Mouse (Mus musculus) layer of hippocampus, postnatal 25 days (tissue): Measurements from ENCODE around the gene Tmod4. TPM values are rescaled to one million over a fixed set of nuclear protein-coding genes. Genes with fewer than 3 reads are reported as not detected.

Experiments used
- DNase-seq, 2 experiments: peaks; one replicate each; pipeline ENCODE4 v3.0.0; 2022; ENCODE audit warnings: mixed read lengths in 2 of 2, low spot score in 1 of 2; ENCODE audit errors: extremely low spot score in 1 of 2
- microRNA-seq, 2 experiments: library from miRNA; unstranded; fragments of <30 nt; microRNA quantifications; one replicate each; pipeline ENCODE4 v1.2.0; 2021
- total RNA-seq, 2 experiments: library from RNA; stranded (reverse); gene quantifications; 2 replicates each; pipeline ENCODE4 v1.2.3; 2021

Gene Tmod4
- total RNA-seq, 2 experiments from 2014 or later = 0.76 to 0.94 TPM

DNA sequence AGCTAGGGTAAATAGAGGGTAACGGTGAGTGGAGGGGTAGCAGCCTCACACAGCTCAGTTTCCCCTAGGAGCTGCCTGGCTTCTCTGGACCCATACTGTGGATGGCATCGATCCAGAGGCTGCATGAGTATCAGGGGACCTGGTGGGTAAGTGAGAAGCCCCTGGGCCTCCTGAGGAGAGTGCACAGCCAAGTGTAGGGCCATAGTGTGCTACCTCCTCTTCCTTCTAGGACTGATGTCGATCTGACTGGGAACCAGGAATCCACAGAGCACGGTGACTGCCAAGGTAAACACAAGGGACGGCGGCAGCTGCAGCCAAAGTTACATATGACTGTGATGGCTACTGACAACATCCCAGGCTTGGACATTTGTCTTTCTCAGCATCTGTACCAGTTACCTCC, 46.8 kb downstream of the Tmod4 start:
- DNase-seq = no peak

GRCm38 (mm10) chr3:95172526-95173255, 48.4 kb downstream of the Tmod4 start:
- no peak for DNase-seq

DNA sequence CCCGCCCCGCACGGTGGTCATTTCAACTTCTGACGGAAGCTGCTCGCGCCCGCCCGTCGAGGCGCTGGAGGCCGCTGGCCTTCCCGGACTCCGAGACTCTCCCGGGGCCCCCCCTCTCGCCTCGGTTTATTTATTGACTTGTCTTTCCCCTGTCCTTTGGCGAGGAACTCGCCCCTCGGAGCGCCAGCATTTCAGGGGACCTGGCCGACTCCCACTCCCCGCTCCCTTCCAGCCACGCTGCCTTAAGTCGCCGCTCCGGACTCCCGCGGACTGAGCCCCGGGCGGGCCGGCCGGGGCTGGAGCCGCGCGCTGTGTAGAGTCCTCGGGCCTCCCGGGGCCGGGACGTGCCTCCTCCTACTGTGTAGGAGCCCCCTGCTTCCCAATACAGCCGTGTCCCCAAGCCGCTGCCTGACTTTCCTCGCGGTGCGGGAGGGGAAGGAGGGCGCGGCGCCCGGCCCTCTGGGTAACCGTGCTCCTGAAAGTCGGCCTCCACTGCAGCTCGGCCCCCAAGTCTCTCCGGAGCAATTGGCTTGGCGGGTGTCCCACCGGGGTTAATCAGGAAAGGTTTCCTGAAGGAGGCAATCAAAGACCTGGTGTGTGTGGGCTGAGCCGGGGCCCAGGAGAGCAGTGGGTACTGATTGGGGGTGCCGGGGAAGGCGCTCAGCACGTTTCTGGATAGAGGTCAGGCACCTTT, 49.1 kb downstream of the Tmod4 start:
- no peak for DNase-seq

DNA sequence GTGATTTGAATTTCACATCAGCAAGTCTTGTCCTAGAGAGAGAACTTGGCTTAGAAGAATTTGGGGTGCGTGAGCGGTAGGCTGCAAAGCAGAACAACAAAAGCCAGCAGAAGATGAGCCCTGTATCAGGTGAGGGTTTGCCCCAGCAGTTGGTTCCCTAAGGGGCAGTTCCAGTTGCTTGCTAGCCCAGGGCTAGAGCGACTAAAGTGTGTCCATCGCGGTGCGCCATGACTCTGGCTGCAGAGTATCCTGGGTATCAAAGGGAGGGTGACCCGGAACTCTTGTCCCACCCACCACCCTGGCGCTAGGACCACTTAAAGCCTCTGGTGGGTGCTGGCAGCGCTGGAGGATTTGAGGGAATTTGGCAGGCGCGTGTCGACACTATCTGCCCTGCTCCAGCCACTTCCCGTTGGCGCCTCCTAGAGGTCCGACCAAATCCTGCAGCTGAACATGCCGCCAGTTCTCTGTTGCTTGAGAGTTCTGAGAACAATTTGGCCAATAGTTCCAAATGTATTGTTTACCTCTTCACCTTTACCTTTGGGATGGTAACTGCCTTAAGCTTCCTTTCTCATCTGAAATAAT, 49.8 kb downstream of the Tmod4 start:
- peak; percentile 61 to 85 for DNase-seq

DNA sequence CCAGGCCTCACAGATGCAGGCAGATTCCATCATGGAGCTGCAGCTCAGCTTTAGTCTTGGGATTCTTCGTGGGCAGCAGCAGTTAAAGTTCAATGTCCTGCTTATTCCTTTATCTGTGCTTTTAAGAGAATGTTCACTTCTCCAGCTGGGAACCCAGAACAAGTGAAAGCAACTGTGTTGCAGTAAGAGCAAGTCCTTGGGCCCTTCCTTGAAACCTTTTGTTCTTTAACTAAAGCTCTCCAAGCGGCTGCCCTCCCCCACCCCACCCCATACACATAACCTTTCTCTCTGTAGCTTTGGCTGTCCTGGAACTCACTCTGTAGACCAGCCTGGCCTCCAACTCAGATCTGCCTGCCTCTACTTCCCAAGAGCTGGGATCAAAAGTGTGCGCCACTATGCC, 52.2 kb downstream of the Tmod4 start:
- DNase-seq = no peak

DNA sequence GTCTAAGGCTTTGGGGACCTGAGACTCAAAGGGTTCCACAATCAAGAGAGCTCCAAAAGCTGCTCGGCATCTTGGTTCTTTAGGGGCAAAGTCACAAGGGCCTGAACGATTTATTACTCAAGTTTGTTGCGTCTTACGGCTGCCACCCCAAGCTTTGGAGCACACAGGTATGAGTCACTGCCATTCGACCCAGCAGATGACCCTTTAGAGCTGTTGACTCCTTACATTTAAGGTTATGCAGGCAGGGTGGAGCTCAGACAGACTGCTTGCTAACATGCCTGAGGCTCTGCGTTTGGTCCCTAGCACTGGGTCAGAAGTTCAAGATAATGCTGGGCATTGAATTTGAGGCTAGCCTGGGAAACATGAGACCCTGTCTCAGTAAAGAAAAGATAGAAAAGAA, 53.3 kb downstream of the Tmod4 start:
- DNase-seq = no peak

Small RNAs within 50 kb of the gene (microRNA-seq; reads per million reads assigned to microRNA genes)
- gene Mir8099-1 = 0 reads per million in 2 experiments

Other genes starting within 250 kb of the Tmod4 start
- 100 to 1,000 TPM; 253 to 304 TPM for gene Psmb4, start 237.5 kb upstream of the Tmod4 start, total RNA-seq
- gene Selenbp1, start 191.4 kb upstream of the Tmod4 start, total RNA-seq = 10 to 100 TPM; 10.3 to 10.6 TPM
- gene Rfx5, start 170.4 kb upstream of the Tmod4 start, total RNA-seq = 10 to 100 TPM; 18.8 to 22.3 TPM
- 10 to 100 TPM; 52.5 to 58.0 TPM for gene Pi4kb, start 149.7 kb upstream of the Tmod4 start, total RNA-seq
- 10 to 100 TPM; 23.4 to 30.0 TPM for gene Zfp687, start 109.0 kb upstream of the Tmod4 start, total RNA-seq
- gene Psmd4, start 81.9 kb upstream of the Tmod4 start, total RNA-seq = 100 to 1,000 TPM; 156 to 163 TPM
- gene Pip5k1a, start 17.5 kb upstream of the Tmod4 start, total RNA-seq = 10 to 100 TPM; 57.6 to 58.0 TPM
- gene Vps72, start 13.5 kb upstream of the Tmod4 start, total RNA-seq = 10 to 100 TPM; 46.2 to 50.3 TPM
- 10 to 100 TPM; 43.1 to 48.2 TPM for gene Scnm1, start 9.5 kb downstream of the Tmod4 start, total RNA-seq
- gene Lysmd1, start 9.6 kb downstream of the Tmod4 start, total RNA-seq = 10 to 100 TPM; 16.5 to 18.4 TPM
- gene Tnfaip8l2, start 17.9 kb downstream of the Tmod4 start, total RNA-seq = 1 to 10 TPM; 2.1 to 3.1 TPM
- 10 to 100 TPM; 35.1 to 41.9 TPM for gene Sema6c, start 36.0 kb downstream of the Tmod4 start, total RNA-seq
- gene Gabpb2, start 93.4 kb downstream of the Tmod4 start, total RNA-seq = 10 to 100 TPM; 10.9 to 15.1 TPM
- gene Cdc42se1, start 104.3 kb downstream of the Tmod4 start, total RNA-seq = 10 to 100 TPM; 73.5 to 83.9 TPM
- gene Mllt11, start 107.7 kb downstream of the Tmod4 start, total RNA-seq = 100 to 1,000 TPM; 350 to 366 TPM
- under 1 TPM in 1 of 2 experiments, not detected in 1; 0.12 TPM for gene Gm128, start 117.1 kb downstream of the Tmod4 start, total RNA-seq
- gene Bnipl, start 126.7 kb downstream of the Tmod4 start, total RNA-seq = under 1 TPM; 0.22 to 0.52 TPM
- gene Mindy1, start 156.9 kb downstream of the Tmod4 start, total RNA-seq = 10 to 100 TPM; 21.5 to 24.2 TPM
- gene Prune1, start 157.6 kb downstream of the Tmod4 start, total RNA-seq = 10 to 100 TPM; 20.6 to 22.6 TPM
- 1 to 10 TPM in 1 of 2 experiments, under 1 TPM in 1; 0.47 to 1.2 TPM for gene Anxa9, start 182.7 kb downstream of the Tmod4 start, total RNA-seq
- 10 to 100 TPM; 71.2 to 73.9 TPM for gene Cers2, start 190.3 kb downstream of the Tmod4 start, total RNA-seq
- 10 to 100 TPM; 34.3 to 39.4 TPM for gene Setdb1, start 232.7 kb downstream of the Tmod4 start, total RNA-seq